Mouse (Mus musculus): ENCODE data around the gene C130074G19Rik. TPM values are rescaled to one million over a fixed set of nuclear protein-coding genes. Genes with fewer than 3 reads are reported as not detected.

The C130074G19Rik gene
- polyA plus RNA-seq, 1 experiment from 2014 or later = 1.1 TPM

DNA sequence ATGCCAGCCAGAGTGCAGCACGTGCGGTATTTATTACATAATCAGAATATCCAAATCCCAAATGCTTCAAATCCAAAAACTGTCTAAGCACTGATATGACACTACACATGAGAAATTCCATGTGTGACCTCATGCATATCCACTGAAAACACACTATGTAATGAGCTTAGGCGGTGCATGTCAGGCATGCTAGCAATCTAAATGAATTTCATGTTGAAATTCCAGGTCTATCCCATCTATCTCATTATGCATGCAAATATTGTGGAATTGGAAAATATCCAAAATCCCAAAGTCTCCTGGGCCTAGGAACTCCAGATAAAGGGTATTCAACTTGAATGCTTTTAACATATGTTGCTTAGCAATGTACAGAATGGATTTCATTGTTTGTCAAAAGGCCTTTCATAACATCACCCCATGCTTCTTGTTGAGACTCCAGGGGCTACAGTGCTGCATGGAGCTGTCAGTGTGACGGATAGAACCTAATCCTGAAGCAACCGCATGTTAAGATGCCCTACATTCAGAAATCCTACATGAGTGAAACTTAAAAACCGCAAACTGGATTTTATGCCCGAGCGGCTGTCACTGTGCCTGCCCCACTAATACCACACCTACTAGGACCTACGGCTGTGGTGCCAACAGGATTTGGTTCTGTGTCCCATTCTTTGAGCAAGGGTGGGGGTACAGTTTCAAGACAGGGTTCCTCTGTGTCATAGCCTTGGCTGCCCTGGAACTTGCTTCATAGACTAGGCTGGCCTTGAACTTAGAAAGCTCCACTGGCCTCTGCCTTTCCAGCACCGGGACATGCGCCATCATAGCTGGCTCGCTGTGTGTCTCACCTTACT is 23.1 kb upstream of the C130074G19Rik start:
- no peak for ATAC-seq (ENCODE audit: insufficient number of reproducible peaks, insufficient read depth, low FRiP score, low TSS enrichment, low read depth)
- no peak overlapping the region for H3K4me3 ChIP-seq (replicated peaks)
- H3K4me1 ChIP-seq (replicated peaks) = no peaks in the 10 kb centered on the region
- no peaks in the 10 kb centered on the region for H3K9me3 ChIP-seq
- WGBS = 92% methylated on average over 12 of the region's 12 CpGs
- H3K4me2 ChIP-seq = no peak overlapping the region
- no peaks in the 10 kb centered on the region for H3K27me3 ChIP-seq
- H3K36me3 ChIP-seq = peaks cover 76% of the 10 kb centered on the region
- H3K9ac ChIP-seq (replicated peaks) = no peak overlapping the region
- H3K27ac ChIP-seq = no peak overlapping the region

DNA sequence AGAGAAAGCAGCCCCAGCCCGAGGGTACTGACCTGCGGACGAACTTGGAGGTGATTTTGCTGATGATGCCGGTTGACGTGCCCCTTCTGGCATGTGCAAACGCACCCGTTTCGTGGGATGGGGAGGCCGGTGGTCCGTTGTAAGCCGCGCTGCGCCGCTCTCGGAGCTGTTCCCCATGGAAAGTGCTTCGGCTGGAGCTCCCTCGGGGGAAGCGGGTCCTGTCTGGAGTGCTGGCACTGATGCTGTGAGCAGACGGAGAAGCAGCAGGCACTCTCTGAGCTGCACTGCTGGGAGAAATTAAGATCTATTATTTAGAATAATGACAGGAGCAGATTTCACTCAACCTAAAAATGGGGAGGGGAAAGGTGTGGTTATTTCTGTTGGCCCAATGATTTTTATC is 22.4 kb upstream of the C130074G19Rik start:
- peaks cover 74% of the 10 kb centered on the region for H3K36me3 ChIP-seq
- no peaks in the 10 kb centered on the region for H3K27me3 ChIP-seq
- H3K9ac ChIP-seq (replicated peaks) = no peak overlapping the region
- no peak overlapping the region for H3K4me2 ChIP-seq
- no peak overlapping the region for H3K27ac ChIP-seq
- H3K9me3 ChIP-seq = no peaks in the 10 kb centered on the region
- ATAC-seq (ENCODE audit: insufficient number of reproducible peaks, insufficient read depth, low FRiP score, low TSS enrichment, low read depth) = no peak
- no peaks in the 10 kb centered on the region for H3K4me1 ChIP-seq (replicated peaks)
- H3K4me3 ChIP-seq (replicated peaks) = no peak overlapping the region
- WGBS = 81% methylated on average over 19 of the region's 19 CpGs

DNA sequence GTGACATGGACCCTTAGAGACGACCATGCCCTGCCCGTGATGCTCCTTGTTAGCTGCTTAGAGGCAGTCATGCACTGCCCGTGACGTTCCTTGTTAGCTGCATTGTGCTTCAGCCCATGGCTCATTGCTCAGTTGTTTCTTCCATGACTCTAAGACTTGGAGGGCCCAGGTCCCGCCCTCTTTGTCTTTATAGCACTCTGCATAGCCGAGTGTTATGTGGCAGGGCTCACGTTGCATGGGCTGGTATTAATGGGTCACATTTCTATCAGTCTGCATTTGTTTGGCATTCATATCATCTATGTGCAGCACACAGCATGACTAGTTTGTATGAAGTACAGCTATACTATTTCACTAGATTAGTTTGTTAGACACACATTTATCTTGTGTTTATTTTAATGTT is 20.7 kb upstream of the C130074G19Rik start:
- 71% methylated on average over 7 of the region's 7 CpGs for WGBS
- Histone ChIP-seq H3K9me3 (no peaks in the 10 kb centered on the region), H3K4me1 (replicated peaks) (no peaks in the 10 kb centered on the region), H3K27ac (no peak overlapping the region), H3K4me3 (replicated peaks) (no peak overlapping the region), H3K9ac (replicated peaks) (no peak overlapping the region), H3K27me3 (no peaks in the 10 kb centered on the region), H3K4me2 (no peak overlapping the region), H3K36me3 (peaks cover 82% of the 10 kb centered on the region)
- no peak for ATAC-seq (ENCODE audit: insufficient number of reproducible peaks, insufficient read depth, low FRiP score, low TSS enrichment, low read depth)

DNA sequence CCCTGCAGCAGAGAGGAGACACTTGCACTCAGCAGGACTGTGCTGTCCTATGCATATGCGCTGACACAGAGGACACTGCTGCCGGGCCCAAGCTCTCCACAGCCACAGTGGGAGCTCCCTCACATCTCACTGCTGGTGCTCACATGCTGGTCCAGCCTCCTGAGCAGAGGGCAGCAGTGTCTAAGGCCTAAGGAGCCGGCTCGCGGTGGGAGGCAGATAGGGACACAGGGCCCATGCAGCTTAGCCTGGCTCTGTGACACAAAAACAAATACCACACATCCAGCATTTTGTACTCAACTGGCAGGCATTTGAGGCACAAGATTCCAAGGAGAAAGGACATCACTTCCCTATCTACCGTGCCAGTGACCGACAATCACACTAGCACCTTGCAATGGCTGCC is 19.9 kb upstream of the C130074G19Rik start:
- WGBS = 91% methylated on average over 7 of the region's 7 CpGs
- H3K36me3 ChIP-seq = peaks cover 79% of the 10 kb centered on the region
- H3K9ac ChIP-seq (replicated peaks) = no peak overlapping the region
- H3K27me3 ChIP-seq = no peaks in the 10 kb centered on the region
- H3K4me1 ChIP-seq (replicated peaks) = no peaks in the 10 kb centered on the region
- no peak overlapping the region for H3K4me3 ChIP-seq (replicated peaks)
- no peak for ATAC-seq (ENCODE audit: insufficient number of reproducible peaks, insufficient read depth, low FRiP score, low TSS enrichment, low read depth)
- no peak overlapping the region for H3K27ac ChIP-seq
- H3K9me3 ChIP-seq = no peaks in the 10 kb centered on the region
- no peak overlapping the region for H3K4me2 ChIP-seq

DNA sequence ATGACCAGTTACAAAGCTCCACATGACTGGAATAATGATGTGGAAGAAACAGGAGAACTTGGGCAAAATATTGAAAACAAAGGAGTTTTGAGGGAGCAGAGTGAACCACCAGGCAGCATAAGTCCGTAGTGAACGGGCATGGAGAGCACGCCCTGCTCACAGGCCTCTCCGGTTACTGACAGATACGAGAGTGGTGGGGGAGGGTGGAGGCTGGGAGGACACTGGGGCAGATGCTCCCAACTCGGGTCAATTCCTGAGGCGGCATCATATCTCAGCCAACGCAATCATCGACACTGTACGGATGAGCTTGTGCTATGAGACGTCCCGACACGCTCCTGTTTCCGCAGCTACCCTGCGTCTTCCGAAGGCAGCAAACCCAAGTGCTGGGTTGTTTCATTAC is 14.3 kb upstream of the C130074G19Rik start:
- no peak for ATAC-seq (ENCODE audit: insufficient number of reproducible peaks, insufficient read depth, low FRiP score, low TSS enrichment, low read depth)
- Histone ChIP-seq H3K4me1 (replicated peaks) (no peaks in the 10 kb centered on the region; the same call in 1 of the 2 replicates), H3K9ac (replicated peaks) (no peak overlapping the region), H3K9me3 (no peaks in the 10 kb centered on the region), H3K4me2 (no peak overlapping the region), H3K4me3 (replicated peaks) (no peak overlapping the region), H3K36me3 (peaks cover 34% of the 10 kb centered on the region), H3K27ac (no peak overlapping the region), H3K27me3 (no peaks in the 10 kb centered on the region)
- 77% methylated on average over 16 of the region's 16 CpGs for WGBS

DNA sequence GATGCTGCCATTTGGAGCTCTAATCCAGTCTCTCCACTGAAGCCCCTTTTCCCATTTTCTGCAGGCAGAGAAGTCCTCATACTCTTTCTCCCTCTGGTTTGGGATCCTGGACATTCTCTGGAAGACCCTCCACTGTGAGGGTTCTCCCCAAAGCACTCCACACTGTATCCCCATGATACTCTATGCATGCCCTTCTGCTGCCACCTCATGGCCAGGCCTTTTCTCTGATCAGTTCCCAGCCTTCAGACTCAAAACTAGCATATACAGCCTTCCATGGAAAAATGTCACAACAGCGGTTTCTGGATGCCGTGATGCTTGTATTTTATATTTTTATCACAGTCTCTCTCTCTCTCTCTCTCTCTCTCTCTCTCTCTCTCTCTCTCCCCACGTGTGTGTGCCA is 9.0 kb upstream of the C130074G19Rik start:
- Histone ChIP-seq H3K9me3 (no peaks in the 10 kb centered on the region), H3K4me3 (replicated peaks) (no peak overlapping the region), H3K36me3 (no peaks in the 10 kb centered on the region), H3K4me2 (no peak overlapping the region), H3K9ac (replicated peaks) (no peak overlapping the region), H3K4me1 (replicated peaks) (no peaks in the 10 kb centered on the region), H3K27me3 (no peaks in the 10 kb centered on the region), H3K27ac (no peak overlapping the region)
- no peak for ATAC-seq (ENCODE audit: insufficient number of reproducible peaks, insufficient read depth, low FRiP score, low TSS enrichment, low read depth)
- 94% methylated on average over 3 of the region's 3 CpGs for WGBS

DNA sequence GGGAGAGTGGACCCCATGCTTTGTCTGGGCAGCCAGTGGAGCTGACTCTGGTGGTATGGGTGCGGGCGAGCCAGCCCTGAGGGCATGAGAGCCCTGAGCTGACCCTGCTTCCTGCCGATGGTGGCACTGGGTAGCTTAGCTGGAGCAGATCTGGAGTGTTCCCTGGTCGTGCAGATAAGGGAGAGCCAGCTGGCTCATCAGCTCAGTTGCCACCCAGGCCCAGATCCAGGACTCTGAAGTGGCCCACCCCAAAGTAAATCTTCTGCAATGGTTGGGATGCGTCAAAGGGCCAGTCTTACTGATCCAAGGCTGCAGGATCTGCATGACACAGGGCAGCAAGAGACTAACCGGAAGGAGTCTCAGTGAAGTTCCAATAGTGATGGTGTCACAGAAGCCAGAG is 6.4 kb upstream of the C130074G19Rik start:
- no peak overlapping the region for H3K4me3 ChIP-seq (replicated peaks)
- no peak overlapping the region for H3K27ac ChIP-seq
- H3K9ac ChIP-seq (replicated peaks) = no peak overlapping the region
- no peak overlapping the region for H3K4me2 ChIP-seq
- no peaks in the 10 kb centered on the region for H3K9me3 ChIP-seq
- no peaks in the 10 kb centered on the region for H3K4me1 ChIP-seq (replicated peaks)
- H3K36me3 ChIP-seq = no peaks in the 10 kb centered on the region
- ATAC-seq (ENCODE audit: insufficient number of reproducible peaks, insufficient read depth, low FRiP score, low TSS enrichment, low read depth) = no peak
- WGBS = 92% methylated on average over 6 of the region's 6 CpGs
- 0 out of 2 replicates have a peak, but pooled peaks cover 4% of the 10 kb centered on the region for H3K27me3 ChIP-seq

DNA sequence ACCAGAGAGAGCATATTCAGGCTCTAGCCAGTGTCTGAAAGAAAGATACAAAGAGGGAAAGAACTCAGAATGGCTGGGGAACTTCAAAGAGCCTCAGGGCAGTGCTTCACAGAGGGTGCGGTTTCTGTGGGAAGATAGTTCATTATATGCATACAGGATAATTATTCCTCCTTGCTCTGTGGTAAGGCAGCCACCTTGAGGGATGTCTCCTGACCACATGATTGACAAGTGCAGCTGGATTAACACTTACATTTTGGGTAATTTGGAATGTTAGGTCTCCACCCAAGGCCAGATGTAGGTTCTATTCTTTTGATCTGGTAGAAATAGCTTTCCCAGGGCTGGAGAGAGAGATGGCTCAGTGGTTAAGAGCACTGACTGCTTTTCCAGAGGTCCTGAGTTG is 3.1 kb upstream of the C130074G19Rik start:
- Histone ChIP-seq H3K27me3 (peaks cover 35% of the 10 kb centered on the region), H3K36me3 (no peaks in the 10 kb centered on the region), H3K4me3 (replicated peaks) (no peak overlapping the region), H3K27ac (no peak overlapping the region), H3K9ac (replicated peaks) (no peak overlapping the region), H3K4me1 (replicated peaks) (peaks cover 9% of the 10 kb centered on the region), H3K9me3 (no peaks in the 10 kb centered on the region), H3K4me2 (no peak overlapping the region)
- no peak for ATAC-seq (ENCODE audit: insufficient number of reproducible peaks, insufficient read depth, low FRiP score, low TSS enrichment, low read depth)
- 64% methylated on average over 1 of the region's 1 CpGs for WGBS

DNA sequence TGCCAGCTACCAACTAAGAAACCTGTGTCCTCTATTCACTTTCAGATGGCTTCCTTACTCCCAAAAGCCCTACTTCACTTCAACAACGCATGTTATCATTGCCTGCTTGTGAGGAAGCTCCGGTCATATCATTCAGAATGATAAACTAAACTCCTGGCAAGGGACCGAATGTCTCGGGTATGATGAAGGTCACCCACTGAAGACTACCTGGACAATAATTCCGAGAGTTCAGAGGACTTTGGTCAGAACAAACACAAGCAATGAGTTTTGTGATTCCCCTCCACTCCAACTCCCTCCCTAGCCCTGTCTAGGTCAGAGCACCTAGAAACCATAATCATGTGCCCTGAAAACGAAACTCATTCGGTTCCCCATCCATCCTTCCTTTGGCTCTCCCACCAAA is 1.2 kb downstream of the C130074G19Rik start:
- Histone ChIP-seq H3K4me2 (peak overlapping the region; percentile 88), H3K27ac (no peak overlapping the region), H3K36me3 (no peaks in the 10 kb centered on the region), H3K27me3 (peaks cover 47% of the 10 kb centered on the region), H3K4me1 (replicated peaks) (peaks cover 14% of the 10 kb centered on the region), H3K9me3 (0 out of 2 replicates have a peak, but pooled peaks cover 3% of the 10 kb centered on the region), H3K4me3 (replicated peaks) (peak overlapping the region; percentile 51), H3K9ac (replicated peaks) (no peak overlapping the region)
- 63% methylated on average over 7 of the region's 7 CpGs for WGBS
- no peak for ATAC-seq (ENCODE audit: insufficient number of reproducible peaks, insufficient read depth, low FRiP score, low TSS enrichment, low read depth)

DNA sequence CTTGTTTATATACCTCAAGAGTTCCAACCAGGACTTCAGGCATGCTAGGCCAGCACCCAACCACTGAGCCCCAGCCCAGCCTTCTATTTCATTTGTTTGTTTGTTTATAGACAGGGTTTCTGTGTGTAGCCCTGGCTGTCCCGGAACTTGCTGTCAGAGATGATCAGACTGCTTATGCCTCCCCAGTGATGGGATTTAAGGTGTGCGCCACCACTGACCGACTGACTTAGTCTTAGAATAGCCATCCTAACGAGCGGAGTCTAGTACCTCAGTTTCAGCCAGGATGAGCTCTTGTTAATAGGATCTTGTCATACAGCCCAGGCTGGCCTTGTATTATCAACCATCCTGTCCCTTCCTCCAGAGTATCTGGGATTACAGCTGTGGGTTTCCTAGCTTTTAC is 1.8 kb downstream of the C130074G19Rik start:
- Histone ChIP-seq H3K9ac (replicated peaks) (no peak overlapping the region), H3K27me3 (peaks cover 47% of the 10 kb centered on the region), H3K4me3 (replicated peaks) (no peak overlapping the region), H3K36me3 (no peaks in the 10 kb centered on the region), H3K9me3 (0 out of 2 replicates have a peak, but pooled peaks cover 3% of the 10 kb centered on the region), H3K4me2 (no peak overlapping the region), H3K27ac (no peak overlapping the region), H3K4me1 (replicated peaks) (peaks cover 14% of the 10 kb centered on the region)
- 88% methylated on average over 5 of the region's 5 CpGs for WGBS
- ATAC-seq (ENCODE audit: insufficient number of reproducible peaks, insufficient read depth, low FRiP score, low TSS enrichment, low read depth) = no peak

DNA sequence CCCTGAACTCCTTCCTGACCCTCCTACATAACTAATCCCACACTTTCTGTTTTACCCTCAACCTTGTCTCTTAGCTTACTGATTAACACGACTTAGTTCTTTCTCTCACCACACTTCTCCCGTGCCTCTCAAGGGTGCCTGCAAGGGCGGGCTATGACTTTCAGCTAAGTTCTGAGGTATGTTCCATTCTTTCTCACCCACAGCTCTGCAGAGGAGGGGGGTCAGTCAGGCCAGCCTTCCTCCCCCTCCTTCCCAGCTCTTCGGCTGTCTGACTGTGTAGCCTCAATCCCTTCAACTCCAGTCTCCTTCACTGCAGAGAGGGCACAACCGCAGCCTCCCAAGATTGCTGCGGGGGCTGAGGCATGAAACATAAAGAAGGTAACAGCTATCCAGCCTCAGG is 4.2 kb downstream of the C130074G19Rik start:
- Histone ChIP-seq H3K9ac (replicated peaks) (no peak overlapping the region), H3K4me1 (replicated peaks) (peaks cover 18% of the 10 kb centered on the region), H3K4me3 (replicated peaks) (no peak overlapping the region), H3K36me3 (no peaks in the 10 kb centered on the region), H3K4me2 (no peak overlapping the region), H3K9me3 (0 out of 2 replicates have a peak, but pooled peaks cover 3% of the 10 kb centered on the region), H3K27ac (peak overlapping the region; percentile 3; the same call in 1 of the 2 replicates), H3K27me3 (peaks cover 39% of the 10 kb centered on the region)
- ATAC-seq (ENCODE audit: insufficient number of reproducible peaks, insufficient read depth, low FRiP score, low TSS enrichment, low read depth) = no peak
- 71% methylated on average over 6 of the region's 6 CpGs for WGBS

DNA sequence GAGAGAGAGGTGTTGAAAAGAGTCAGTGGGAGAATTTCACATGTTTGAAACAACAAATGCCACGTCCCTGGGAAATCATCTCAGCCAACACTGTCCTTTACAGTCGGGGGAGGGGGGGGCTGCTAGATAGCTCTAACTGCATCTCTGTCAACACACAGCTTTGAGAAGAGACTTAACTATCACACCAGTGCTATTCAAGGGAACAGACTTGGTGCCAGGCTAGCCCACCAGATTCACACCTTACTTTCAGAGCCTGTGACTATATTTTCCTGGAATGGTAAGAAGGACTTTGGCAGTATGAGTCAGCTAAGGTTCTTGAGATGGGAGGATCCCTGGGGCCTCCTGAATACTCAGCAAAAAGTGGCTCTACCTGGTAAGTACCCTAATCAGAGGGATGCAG is 5.7 kb downstream of the C130074G19Rik start:
- Histone ChIP-seq H3K9ac (replicated peaks) (no peak overlapping the region), H3K4me2 (no peak overlapping the region), H3K4me1 (replicated peaks) (peaks cover 11% of the 10 kb centered on the region), H3K27ac (no peak overlapping the region), H3K4me3 (replicated peaks) (no peak overlapping the region), H3K27me3 (peaks cover 24% of the 10 kb centered on the region), H3K36me3 (no peaks in the 10 kb centered on the region), H3K9me3 (0 out of 2 replicates have a peak, but pooled peaks cover 3% of the 10 kb centered on the region)
- WGBS = 79% methylated on average over 2 of the region's 2 CpGs
- ATAC-seq (ENCODE audit: insufficient number of reproducible peaks, insufficient read depth, low FRiP score, low TSS enrichment, low read depth) = no peak

Data from limb, embryonic 12.5 days (tissue).